Mouse (Mus musculus): ENCODE measurements around the gene Lalba. TPM values are rescaled to one million over a fixed set of nuclear protein-coding genes. Genes with fewer than 3 reads are reported as not detected.
"Not testable (repeated sequence)": the region's sequence is repeated elsewhere in the genome, so short reads cannot be mapped to it uniquely, and the experiment has no call there.

Gene Lalba
- polyA plus RNA-seq, 1 experiment from 2014 or later, result 0.25 TPM

GRCm38 (mm10) chr15:98430925-98431324 is 51.6 kb downstream of the Lalba start, which contains the start of gene Olfr282:
Olfr282 (plus strand) TSS chr15:98431225.
- not testable (repeated sequence) for H3K36me3 ChIP-seq (ENCODE audit: control insufficient read depth, insufficient read depth, low read length); H3K9me3 ChIP-seq (ENCODE audit: control insufficient read depth, low read length); H3K4me3 ChIP-seq (ENCODE audit: low read depth, low read length); H3K27me3 ChIP-seq (ENCODE audit: control insufficient read depth, insufficient read depth, low read length); H3K27ac ChIP-seq (ENCODE audit: low read depth, low read length); H3K4me1 ChIP-seq (replicated peaks; ENCODE audit: control insufficient read depth, insufficient read depth, low read length); ATAC-seq (replicated peaks; ENCODE audit: low FRiP score); DNase-seq (ENCODE audit: low spot score); H3K9ac ChIP-seq (ENCODE audit: low read length); H3K4me2 ChIP-seq (ENCODE audit: low read depth, low read length, severe bottlenecking)
- 78% methylated on average over 5 of the region's 5 CpGs for WGBS

Small RNA genes lying within 50 kb of the gene (microRNA-seq; reads per million reads assigned to microRNA genes)
- not detected for gene Mir1291 (ENCODE audit: insufficient number of aligned reads)

Other genes starting within 250 kb of the Lalba start
- not detected in 2 replicates for gene Olfr286, start 248.3 kb downstream of the Lalba start, polyA plus RNA-seq (2014; fragmentation: Nextera tagmentation; extraction: Ambion mirVana)
- gene H1fnt, start 225.4 kb downstream of the Lalba start, polyA plus RNA-seq (2014; fragmentation: Nextera tagmentation; extraction: Ambion mirVana), result not detected in 2 replicates
- 1.2 TPM in 2 replicates for gene Zfp641, start 186.6 kb downstream of the Lalba start, polyA plus RNA-seq (2014; fragmentation: Nextera tagmentation; extraction: Ambion mirVana)
- gene Olfr285, start 165.4 kb downstream of the Lalba start, polyA plus RNA-seq (2014; fragmentation: Nextera tagmentation; extraction: Ambion mirVana), result not detected in 2 replicates
- not detected in 2 replicates for gene Olfr284, start 141.7 kb downstream of the Lalba start, polyA plus RNA-seq (2014; fragmentation: Nextera tagmentation; extraction: Ambion mirVana)
- gene Olfr283, start 101.8 kb downstream of the Lalba start, polyA plus RNA-seq (2014; fragmentation: Nextera tagmentation; extraction: Ambion mirVana), result not detected in 2 replicates
- gene Olfr282, start 51.5 kb downstream of the Lalba start, polyA plus RNA-seq (2014; fragmentation: Nextera tagmentation; extraction: Ambion mirVana), result not detected in 2 replicates
- gene Olfr281, start 30.1 kb downstream of the Lalba start, polyA plus RNA-seq (2014; fragmentation: Nextera tagmentation; extraction: Ambion mirVana), result not detected in 2 replicates
- gene OR5BS1P, start 12.8 kb downstream of the Lalba start, polyA plus RNA-seq (2014; fragmentation: Nextera tagmentation; extraction: Ambion mirVana), result not detected in 2 replicates
- not detected in 2 replicates for gene Olfr279, start 9.7 kb upstream of the Lalba start, polyA plus RNA-seq (2014; fragmentation: Nextera tagmentation; extraction: Ambion mirVana)
- 138 and 152 TPM in 2 replicates for gene Kansl2, start 51.5 kb upstream of the Lalba start, polyA plus RNA-seq (2014; fragmentation: Nextera tagmentation; extraction: Ambion mirVana)
- gene Ccnt1, start 88.2 kb upstream of the Lalba start, polyA plus RNA-seq (2014; fragmentation: Nextera tagmentation; extraction: Ambion mirVana), result 62.2 and 67.0 TPM in 2 replicates
- not detected in 2 replicates for gene 4930415O20Rik, start 88.3 kb upstream of the Lalba start, polyA plus RNA-seq (2014; fragmentation: Nextera tagmentation; extraction: Ambion mirVana)
- 11.2 and 12.3 TPM in 2 replicates for gene Adcy6, start 127.4 kb upstream of the Lalba start, polyA plus RNA-seq (2014; fragmentation: Nextera tagmentation; extraction: Ambion mirVana)
- gene Cacnb3, start 148.1 kb upstream of the Lalba start, polyA plus RNA-seq (2014; fragmentation: Nextera tagmentation; extraction: Ambion mirVana), result 45.3 and 46.9 TPM in 2 replicates
- gene Ddx23, start 180.2 kb upstream of the Lalba start, polyA plus RNA-seq (2014; fragmentation: Nextera tagmentation; extraction: Ambion mirVana), result 24.2 and 31.2 TPM in 2 replicates
- gene Rnd1, start 194.7 kb upstream of the Lalba start, polyA plus RNA-seq (2014; fragmentation: Nextera tagmentation; extraction: Ambion mirVana), result 1.9 and 2.8 TPM in 2 replicates
- gene Ccdc65, start 225.5 kb upstream of the Lalba start, polyA plus RNA-seq (2014; fragmentation: Nextera tagmentation; extraction: Ambion mirVana), result 0.92 and 1.3 TPM in 2 replicates
- gene Fkbp11, start 245.5 kb upstream of the Lalba start, polyA plus RNA-seq (2014; fragmentation: Nextera tagmentation; extraction: Ambion mirVana), result 6.1 and 6.7 TPM in 2 replicates

All from forebrain, embryonic 11.5 days (tissue).